Mouse (Mus musculus): Measurements from ENCODE around the gene Clk2. TPM values are rescaled to one million over a fixed set of nuclear protein-coding genes. Genes with fewer than 3 reads are reported as not detected.
"Not testable (repeated sequence)": the region's sequence is repeated elsewhere in the genome, so short reads cannot be mapped to it uniquely, and the experiment has no call there.

Gene Clk2
- total RNA-seq, 2 experiments from 2014 or later: 53.8 to 56.6 TPM

DNA sequence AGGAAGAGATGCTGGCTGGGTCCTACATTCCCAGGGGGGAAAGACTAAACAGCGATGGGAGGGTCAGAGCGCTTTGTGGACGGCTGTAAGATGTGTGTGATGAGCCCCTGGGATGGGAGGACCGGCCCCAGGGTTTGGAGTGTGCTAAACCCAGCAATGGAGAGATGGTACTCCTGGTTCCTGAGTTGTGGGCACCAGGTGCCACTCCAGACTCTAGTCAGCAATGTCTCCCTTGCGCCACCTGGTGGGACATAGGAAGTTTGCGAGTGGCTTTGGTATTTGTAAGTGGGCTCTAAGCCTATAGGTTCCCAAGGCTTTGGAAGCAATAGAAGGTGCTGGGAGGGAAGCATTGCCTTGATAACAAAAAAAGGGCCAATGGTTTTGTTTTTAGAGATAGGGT, 51.3 kb downstream of the Clk2 start:
- intact Hi-C loops (cut with DNase I): no loop called here
- DNase-seq: peak; percentile 89

GRCm38 (mm10) chr3:89216407-89216806, 51.8 kb downstream of the Clk2 start:
- DNase-seq; intact Hi-C loops (cut with DNase I): not testable (repeated sequence)

- no peak for DNase-seq
- intact Hi-C loops (cut with DNase I): no loop called here
Observed at GRCm38 (mm10) chr3:89218271-89218670, 53.7 kb downstream of the Clk2 start.

DNA sequence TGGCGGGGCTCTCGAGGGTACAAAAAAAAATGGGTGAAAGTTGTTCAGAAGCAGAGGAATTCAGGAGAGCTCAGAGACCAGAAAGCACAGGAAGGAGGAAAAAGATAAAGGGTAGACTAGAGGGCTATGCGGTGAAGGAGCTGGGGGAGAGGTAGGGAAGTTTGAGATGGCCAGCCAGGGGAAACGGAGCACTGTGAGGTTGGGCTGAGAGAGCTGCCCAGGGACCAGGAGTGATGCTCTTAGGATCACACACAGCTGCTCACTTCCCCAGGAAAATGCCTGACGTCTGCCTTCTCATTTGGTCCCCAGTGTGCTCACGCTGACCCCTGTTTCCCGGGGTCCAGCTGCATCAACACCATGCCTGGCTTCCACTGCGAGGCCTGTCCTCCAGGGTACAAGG, 55.0 kb downstream of the Clk2 start:
- intact Hi-C loops (cut with DNase I): no loop called here
- no peak for DNase-seq

DNA sequence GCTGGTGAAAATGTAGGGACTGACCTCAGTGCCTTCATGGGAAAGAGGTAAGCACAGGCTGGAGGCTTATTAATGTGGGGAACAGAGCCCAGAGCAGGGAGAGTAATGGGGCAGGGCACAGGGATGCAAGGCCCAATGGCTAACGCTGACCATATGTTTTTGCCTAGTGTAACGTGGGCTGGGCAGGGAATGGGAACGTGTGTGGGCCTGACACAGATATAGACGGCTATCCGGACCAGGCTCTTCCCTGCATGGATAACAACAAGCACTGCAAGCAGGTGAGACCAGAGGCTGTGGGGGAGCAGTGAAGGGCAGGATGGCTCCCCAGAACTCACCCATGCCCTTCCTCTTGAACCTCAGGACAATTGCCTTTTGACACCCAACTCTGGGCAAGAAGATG, 56.6 kb downstream of the Clk2 start:
- DNase-seq: no peak
- intact Hi-C loops (cut with DNase I): no loop called here

DNA sequence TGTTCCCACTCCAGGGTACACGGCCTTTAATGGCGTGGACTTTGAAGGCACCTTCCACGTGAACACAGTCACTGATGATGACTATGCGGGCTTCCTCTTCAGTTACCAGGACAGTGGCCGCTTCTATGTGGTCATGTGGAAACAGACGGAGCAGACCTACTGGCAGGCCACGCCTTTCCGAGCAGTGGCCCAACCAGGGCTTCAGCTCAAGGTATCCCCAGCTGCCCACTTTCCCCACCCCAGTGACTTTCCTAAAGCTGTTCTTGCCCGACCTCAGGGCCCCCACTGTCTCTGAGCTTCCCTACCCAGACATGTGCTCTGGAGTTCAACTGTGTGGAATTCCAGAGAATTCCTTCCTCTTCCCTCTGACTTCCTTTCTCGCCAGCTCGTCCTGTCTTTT, 60.2 kb downstream of the Clk2 start:
- intact Hi-C loops (cut with DNase I): no loop called here
- DNase-seq: no peak

DNA sequence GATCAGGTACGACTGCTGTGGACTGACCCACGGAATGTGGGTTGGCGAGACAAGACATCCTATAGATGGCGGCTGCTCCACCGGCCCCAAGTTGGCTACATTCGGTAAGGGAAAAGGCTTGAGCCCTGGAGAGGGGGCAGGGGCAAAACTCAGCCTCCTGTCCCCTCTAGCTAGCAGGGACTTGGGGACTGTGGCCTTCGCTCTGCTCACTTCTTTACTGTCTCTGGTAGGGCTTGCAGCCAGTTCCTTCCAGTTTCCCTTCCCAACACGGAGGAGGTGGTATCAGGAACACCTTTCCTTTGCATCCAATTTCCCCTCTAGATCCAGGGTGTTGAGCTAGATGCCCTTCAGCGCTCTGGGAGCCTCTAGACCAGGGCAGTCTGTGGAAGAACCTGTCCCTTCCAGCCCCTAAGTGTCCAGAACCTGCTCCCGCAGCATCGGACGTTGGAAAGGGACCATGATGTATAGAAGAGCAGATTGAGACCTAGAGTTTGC, 60.8 kb downstream of the Clk2 start:
- DNase-seq: no peak
- intact Hi-C loops (cut with DNase I): no loop called here

GRCm38 (mm10) chr3:89225918-89226317, 61.3 kb downstream of the Clk2 start:
- DNase-seq: no peak
- intact Hi-C loops (cut with DNase I): no loop called here

- intact Hi-C loops (cut with DNase I): no loop called here
Observed at GRCm38 (mm10) chr3:89226361-89226760, 61.8 kb downstream of the Clk2 start.

More at GRCm38 (mm10) chr3:89226361-89226760, 61.8 kb downstream of the Clk2 start:
- DNase-seq: no peak

Other genes starting within 250 kb of the Clk2 start
- gene Ash1l, start 214.2 kb upstream of the Clk2 start, total RNA-seq (2021): 10 to 100 TPM; 65.7 to 66.2 TPM
- gene Dap3, start 213.6 kb upstream of the Clk2 start, total RNA-seq (2021): 100 to 1,000 TPM in 1 of 2 experiments, 10 to 100 TPM in 1; 95.8 to 108 TPM
- gene Rusc1, start 71.5 kb upstream of the Clk2 start, total RNA-seq (2021): 100 to 1,000 TPM; 189 to 196 TPM
- gene Gm43738, start 63.7 kb upstream of the Clk2 start, total RNA-seq (2021): not detected
- 100 to 1,000 TPM; 314 to 352 TPM for gene Fdps, start 62.8 kb upstream of the Clk2 start, total RNA-seq (2021)
- gene Pklr, start 28.7 kb upstream of the Clk2 start, total RNA-seq (2021): under 1 TPM; 0.14 to 0.66 TPM
- 10 to 100 TPM; 68.6 to 73.1 TPM for gene Hcn3, start 4.6 kb upstream of the Clk2 start, total RNA-seq (2021)
- gene Scamp3, start 12.7 kb downstream of the Clk2 start, total RNA-seq (2021): 10 to 100 TPM; 85.3 to 89.7 TPM
- gene Fam189b, start 18.3 kb downstream of the Clk2 start, total RNA-seq (2021): 10 to 100 TPM; 51.4 to 56.2 TPM
- gene Gba, start 38.1 kb downstream of the Clk2 start, total RNA-seq (2021): 10 to 100 TPM; 61.3 to 62.2 TPM
- gene Thbs3, start 50.4 kb downstream of the Clk2 start, total RNA-seq (2021): 100 to 1,000 TPM in 1 of 2 experiments, 10 to 100 TPM in 1; 99.0 to 109 TPM
- gene Mtx1, start 62.3 kb downstream of the Clk2 start, total RNA-seq (2021): 100 to 1,000 TPM in 1 of 2 experiments, 10 to 100 TPM in 1; 99.1 to 106 TPM
- 1 to 10 TPM; 1.0 to 2.0 TPM for gene Muc1, start 64.3 kb downstream of the Clk2 start, total RNA-seq (2021)
- 100 to 1,000 TPM in 1 of 2 experiments, 10 to 100 TPM in 1; 86.2 to 106 TPM for gene Krtcap2, start 81.2 kb downstream of the Clk2 start, total RNA-seq (2021)
- 100 to 1,000 TPM; 128 to 133 TPM for gene Trim46, start 81.5 kb downstream of the Clk2 start, total RNA-seq (2021)
- 10 to 100 TPM; 54.0 to 59.7 TPM for gene Dpm3, start 94.6 kb downstream of the Clk2 start, total RNA-seq (2021)
- gene Slc50a1, start 105.8 kb downstream of the Clk2 start, total RNA-seq (2021): 10 to 100 TPM; 17.3 to 21.3 TPM
- gene Efna1, start 116.3 kb downstream of the Clk2 start, total RNA-seq (2021): 1 to 10 TPM; 5.0 to 6.4 TPM
- gene Efna3, start 158.2 kb downstream of the Clk2 start, total RNA-seq (2021): 10 to 100 TPM; 64.7 to 66.2 TPM
- 1 to 10 TPM; 5.7 to 7.4 TPM for gene Efna4, start 173.2 kb downstream of the Clk2 start, total RNA-seq (2021)
- 10 to 100 TPM; 84.1 to 91.0 TPM for gene Adam15, start 185.2 kb downstream of the Clk2 start, total RNA-seq (2021)
- under 1 TPM; 0.74 to 0.92 TPM for gene Dcst2, start 197.2 kb downstream of the Clk2 start, total RNA-seq (2021)
- under 1 TPM; 0.22 to 0.97 TPM for gene Dcst1, start 200.5 kb downstream of the Clk2 start, total RNA-seq (2021)
- 1 to 10 TPM; 3.3 to 3.8 TPM for gene Zbtb7b, start 230.0 kb downstream of the Clk2 start, total RNA-seq (2021)
- gene Lenep, start 238.0 kb downstream of the Clk2 start, total RNA-seq (2021): 1 to 10 TPM in 1 of 2 experiments, under 1 TPM in 1; 0.54 to 4.5 TPM
- 10 to 100 TPM; 27.6 to 28.3 TPM for gene Flad1, start 247.1 kb downstream of the Clk2 start, total RNA-seq (2021)